Mouse (Mus musculus) bone marrow macrophage, adult 2 months (primary cell): Measurements from ENCODE around the gene Etv3.

ENCODE experiments used
- CTCF ChIP-seq: IDR thresholded peaks from 2 replicates; pipeline ENCODE4 v1.5.1; 2012; ENCODE audit warnings: low read depth, mild to moderate bottlenecking, low read length, moderate library complexity
- POLR2A ChIP-seq: IDR thresholded peaks from 2 replicates; pipeline ENCODE4 v1.6.1; 2012; ENCODE audit warnings: mild to moderate bottlenecking, low read depth, low read length, borderline replicate concordance

DNA sequence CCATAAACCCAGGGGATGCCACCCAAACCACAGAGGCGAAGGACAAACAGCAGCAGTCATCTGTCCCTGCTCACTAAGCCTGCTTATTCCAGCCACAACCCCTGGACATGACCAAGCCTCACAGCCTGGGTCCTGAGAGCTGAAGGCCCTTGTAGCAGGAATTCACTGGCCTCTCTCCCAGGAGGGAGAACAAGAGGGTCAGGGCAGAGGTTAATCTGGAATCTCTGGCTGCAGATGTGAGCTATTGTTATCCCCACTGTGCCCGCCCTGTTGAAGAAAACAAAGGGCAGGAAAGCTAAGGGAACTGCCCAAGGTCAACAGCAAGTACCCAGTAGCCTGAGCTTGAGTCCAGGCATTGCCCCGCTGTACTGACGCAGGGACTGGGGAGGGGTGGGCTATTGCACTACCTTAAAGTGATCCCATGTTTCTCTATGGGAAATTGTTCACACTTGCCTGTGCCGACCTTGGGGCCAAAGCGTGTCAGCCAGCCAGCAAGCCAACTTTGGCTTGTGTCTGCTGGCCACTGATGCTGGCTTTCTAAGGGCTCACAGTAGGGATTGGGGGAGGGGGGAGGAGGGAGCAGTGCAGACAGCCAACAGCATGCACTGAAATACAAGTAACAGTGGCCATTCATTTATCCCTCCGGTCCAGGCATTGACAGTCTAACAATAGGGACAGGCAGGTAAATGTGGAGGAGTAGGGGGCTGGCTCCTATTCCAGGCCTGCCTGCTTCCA lies 17.4 kb downstream of the Etv3 start:
- TF ChIP-seq POLR2A (no peak), CTCF (no peak)
